Mouse (Mus musculus) olfactory bulb, adult 2 months (tissue): ENCODE measurements at regions not wholly inside any gene's neighbourhood (a gene's known extent, or its start where the extent isn't known, plus 50 kb on each side); places are given as distances from the start of the nearest gene placed in this dataset.

Experiments
- CTCF ChIP-seq: fragments of 200-500 bp; IDR thresholded peaks from 2 replicates; pipeline ENCODE4 v1.5.1; 2012; ENCODE audit warnings: low read depth, mild to moderate bottlenecking, low read length, moderate library complexity; ENCODE audit not compliant: insufficient read depth
- POLR2A ChIP-seq: fragments of 200-500 bp; IDR thresholded peaks from 2 replicates; pipeline ENCODE4 v1.6.1; 2012; ENCODE audit warnings: mild to moderate bottlenecking, low read depth, low read length, moderate library complexity; ENCODE audit not compliant: insufficient read depth

DNA sequence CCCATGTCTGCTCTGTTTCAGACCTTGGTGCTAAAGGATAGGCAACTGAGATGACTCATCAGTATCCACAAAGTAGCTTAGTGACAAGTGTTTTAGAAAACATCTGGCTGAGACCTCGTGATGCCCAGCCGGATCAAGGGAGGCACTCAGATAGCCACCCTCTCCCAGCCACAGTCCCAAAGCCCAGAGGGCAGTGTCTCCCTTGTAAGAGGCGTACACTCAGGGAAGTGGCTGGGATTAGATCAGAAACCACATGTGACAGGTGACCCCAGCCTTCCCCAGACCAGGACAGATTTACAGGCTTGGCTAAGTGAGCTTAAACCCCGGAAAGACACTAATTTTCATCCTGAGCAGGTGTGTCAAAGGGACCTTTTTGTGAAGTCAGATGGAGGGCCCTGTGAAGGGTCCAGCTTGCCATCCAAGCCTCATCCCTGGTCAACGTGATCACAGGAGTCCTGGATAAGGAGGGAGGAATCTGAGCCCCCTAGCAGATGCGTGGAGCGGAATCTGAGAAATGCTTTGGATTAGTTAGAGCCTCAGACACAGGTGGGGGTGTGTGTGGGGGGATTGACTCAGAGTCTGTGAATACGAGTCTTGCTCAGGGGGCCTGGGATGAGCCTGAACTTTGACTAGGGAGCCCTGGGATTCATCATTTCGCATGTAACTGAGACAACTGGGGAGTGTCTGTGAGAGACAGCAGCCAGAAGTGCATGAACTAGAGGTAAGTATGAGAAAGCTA is 711.4 kb downstream of the Vrk1 start:
- TF ChIP-seq POLR2A: no peak
- no peak for TF ChIP-seq CTCF
